Mouse (Mus musculus) MEL (cell line): Measurements from ENCODE around the gene Gm6525. TPM values are rescaled to one million over a fixed set of nuclear protein-coding genes. Genes with fewer than 3 reads are reported as not detected.

ENCODE experiments used
- DNase-seq: peaks from one replicate; pipeline ENCODE4 v3.0.0; 2011; ENCODE audit warnings: low read depth, low spot score
- H3K27ac ChIP-seq: 2 replicates; pipeline ENCODE4 v1.5.1; 2012; ENCODE audit warnings: low read depth, mild to moderate bottlenecking, control low read depth, low read length, moderate library complexity; ENCODE audit not compliant: control insufficient read depth
- H3K27me3 ChIP-seq, 2 experiments: fragments of 150-350 bp in 1 of 2; sonication (generic) in 1 of 2; 2 replicates each; pipeline ENCODE4 v1.6.1; 2012; ENCODE audit warnings: low read length in 2 of 2, mild to moderate bottlenecking in 2 of 2, improper control_type of control experiment in 1 of 2, moderate library complexity in 1 of 2; ENCODE audit not compliant: insufficient read depth in 2 of 2, control insufficient read depth in 1 of 2
- H3K36me3 ChIP-seq, 2 experiments: 2 replicates each; pipeline ENCODE4 v1.6.1; 2012 to 2014; ENCODE audit warnings: low read length in 2 of 2, improper control_type of control experiment in 1 of 2, inconsistent platforms in 1 of 2, mild to moderate bottlenecking in 1 of 2; ENCODE audit not compliant: insufficient read depth in 2 of 2, control insufficient read depth in 1 of 2
- H3K4me1 ChIP-seq, 2 experiments: fragments of 150-350 bp in 1 of 2; sonication (generic) in 1 of 2; 2 replicates each; pipeline ENCODE4 v1.6.1; 2012; ENCODE audit warnings: low read length in 2 of 2, improper control_type of control experiment in 1 of 2, mild to moderate bottlenecking in 1 of 2; ENCODE audit not compliant: insufficient read depth in 2 of 2, control insufficient read depth in 1 of 2
- H3K4me3 ChIP-seq, 2 experiments: fragments of 150-350 bp in 1 of 2; sonication (generic) in 1 of 2; 2 replicates each; pipeline ENCODE4 v1.5.1; 2012; ENCODE audit warnings: low read depth in 2 of 2, low read length in 2 of 2, mild to moderate bottlenecking in 2 of 2, moderate library complexity in 2 of 2, control low read depth in 1 of 2, improper control_type of control experiment in 1 of 2; ENCODE audit not compliant: control insufficient read depth in 1 of 2, insufficient read depth in 1 of 2
- H3K79me2 ChIP-seq: 2 replicates; pipeline ENCODE4 v1.6.1; 2012; ENCODE audit warnings: mild to moderate bottlenecking, low read length, moderate library complexity; ENCODE audit not compliant: control insufficient read depth, poor library complexity, insufficient read depth
- H3K9ac ChIP-seq: 2 replicates; pipeline ENCODE4 v1.6.1; 2012; ENCODE audit warnings: low read depth, mild to moderate bottlenecking, control low read depth, low read length, moderate library complexity; ENCODE audit not compliant: control insufficient read depth, poor library complexity, severe bottlenecking
- H3K9me3 ChIP-seq: fragments of 150-350 bp; sonication (generic); replicated peaks from 2 replicates; pipeline ENCODE4 v1.6.1; 2012; ENCODE audit warnings: mild to moderate bottlenecking, low read length, improper control_type of control experiment, moderate library complexity; ENCODE audit not compliant: insufficient read depth
- EP300 ChIP-seq, 2 experiments: IDR thresholded peaks; 2 replicates each; pipeline ENCODE4 v1.6.1; 2011; ENCODE audit warnings: improper control_type of control experiment in 2 of 2, low read length in 2 of 2, low read depth in 1 of 2, mild to moderate bottlenecking in 1 of 2
- MAX ChIP-seq: IDR thresholded peaks from 2 replicates; pipeline ENCODE4 v1.6.1; 2011; ENCODE audit warnings: low read length, improper control_type of control experiment
- MYB ChIP-seq: IDR thresholded peaks from 2 replicates; pipeline ENCODE4 v1.6.1; 2011; ENCODE audit warnings: mild to moderate bottlenecking, low read depth, low read length, improper control_type of control experiment
- NRF1 ChIP-seq: IDR thresholded peaks from 2 replicates; pipeline ENCODE4 v1.6.1; 2014; ENCODE audit warnings: low read depth, mild to moderate bottlenecking, inconsistent platforms, low read length, improper control_type of control experiment, moderate library complexity; ENCODE audit not compliant: poor library complexity, insufficient read depth, severe bottlenecking
- POLR2A ChIP-seq, 2 experiments: IDR thresholded peaks; 2 replicates each; pipeline ENCODE4 v1.6.1; 2011 to 2012; ENCODE audit warnings: low read length in 2 of 2, mild to moderate bottlenecking in 2 of 2, control low read depth in 1 of 2, improper control_type of control experiment in 1 of 2, low read depth in 1 of 2, moderate library complexity in 1 of 2; ENCODE audit not compliant: control insufficient read depth in 1 of 2, insufficient read depth in 1 of 2, poor library complexity in 1 of 2
- POLR2AphosphoS2 ChIP-seq: IDR thresholded peaks from 2 replicates; pipeline ENCODE4 v1.6.1; 2011; ENCODE audit warnings: low read length, improper control_type of control experiment
- UBTF ChIP-seq: IDR thresholded peaks from 2 replicates; pipeline ENCODE4 v1.6.1; 2012; ENCODE audit warnings: low read depth, mild to moderate bottlenecking, inconsistent platforms, low read length, improper control_type of control experiment, moderate library complexity, borderline replicate concordance; ENCODE audit not compliant: insufficient read depth
- USF1 ChIP-seq: IDR thresholded peaks from 2 replicates; pipeline ENCODE4 v1.6.1; 2014; ENCODE audit warnings: low read depth, mild to moderate bottlenecking, inconsistent platforms, low read length, improper control_type of control experiment, moderate library complexity
- ZC3H11A ChIP-seq: IDR thresholded peaks from 2 replicates; pipeline ENCODE4 v1.6.1; 2012; ENCODE audit warnings: low read depth, mild to moderate bottlenecking, inconsistent platforms, low read length, improper control_type of control experiment
- ZMIZ1 ChIP-seq: IDR thresholded peaks from 2 replicates; pipeline ENCODE4 v1.6.1; 2012; ENCODE audit warnings: low read depth, mild to moderate bottlenecking, inconsistent platforms, low read length, improper control_type of control experiment, moderate library complexity
- polyA plus RNA-seq, 2 experiments: library from polyadenylated mRNA; stranded (reverse) in 1 of 2; unstranded in 1 of 2; fragments of >175 nt in 1 of 2; fragments of >200 nt in 1 of 2; gene quantifications; 2 replicates each; pipeline versions ENCODE4 v1.2.1 to v1.2.4; 2012; ENCODE audit warnings: low replicate concordance in 2 of 2, low read depth in 1 of 2; ENCODE audit not compliant: insufficient read length in 2 of 2, insufficient read depth in 1 of 2, missing spikeins in 1 of 2
- total RNA-seq: library from RNA; depleted of rRNA; stranded (reverse); fragments of 300-350 nt; gene quantifications from 2 replicates; pipeline ENCODE4 v1.2.3, GENCODE M21; 2012

The Gm6525 gene
- total and polyA plus RNA-seq, 3 experiments = 0.35 to 0.85 TPM; not detected in 1

DNA sequence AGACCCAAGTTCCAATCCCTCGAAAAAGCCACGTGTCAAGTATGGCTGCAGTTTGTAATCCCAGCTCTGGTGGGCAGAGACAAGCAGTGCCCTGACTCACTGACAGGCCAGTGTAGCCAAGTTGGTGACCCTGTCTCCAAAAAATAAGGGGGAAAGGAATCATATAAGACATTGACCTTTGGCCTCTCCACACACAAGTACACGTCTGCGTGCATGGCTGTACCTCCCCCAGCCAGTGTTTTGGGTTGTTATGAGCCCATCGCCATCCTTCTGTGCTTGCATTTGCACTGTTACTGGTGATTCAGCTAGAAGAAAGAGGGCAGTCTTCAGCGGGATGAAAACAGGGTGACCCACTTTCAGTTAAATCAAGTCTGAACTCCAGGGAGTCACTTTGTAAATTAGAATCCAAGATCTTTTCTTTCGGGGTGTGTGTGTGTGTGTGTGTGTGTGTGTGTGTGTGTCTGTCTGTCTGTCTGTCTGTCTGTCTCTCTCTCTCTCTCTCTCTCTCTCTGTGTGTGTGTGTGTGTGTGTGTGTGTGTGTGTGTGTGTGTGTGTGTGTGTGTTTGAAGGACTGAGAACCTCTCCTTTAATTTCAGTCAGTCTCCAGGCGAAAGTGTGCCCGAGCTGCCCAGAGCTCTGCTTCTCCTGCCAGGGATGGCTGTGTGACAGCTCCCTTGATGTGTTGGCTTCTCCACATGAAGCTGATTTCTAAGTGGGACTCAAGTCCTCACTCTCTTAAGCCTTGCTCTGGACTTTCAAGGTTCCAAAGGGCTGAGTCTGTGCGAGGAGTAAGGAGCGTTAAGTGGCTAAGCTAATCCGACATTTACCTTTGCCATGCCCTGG is 43.4 kb downstream of the Gm6525 start:
- Histone ChIP-seq H3K79me2 (no peaks in the 10 kb centered on the region), H3K9ac (no peak overlapping the region), H3K4me3 (no peak overlapping the region), H3K36me3 (no peaks in the 10 kb centered on the region), H3K9me3 (no peaks in the 10 kb centered on the region), H3K27me3 (no peaks in the 10 kb centered on the region), H3K27ac (no peak overlapping the region), H3K4me1 (no peaks in the 10 kb centered on the region)
- no peak for DNase-seq
- TF ChIP-seq EP300 (IDR thresholded peaks at IDR 0.05; ENCODE audit: low read depth in 1 of 2, low read length in 2 of 2) = no peak
- TF ChIP-seq NRF1 = no peak
- TF ChIP-seq USF1 = no peak
- TF ChIP-seq MYB = no peak
- TF ChIP-seq POLR2A (IDR thresholded peaks at IDR 0.05; ENCODE audit: control insufficient read depth in 1 of 2, insufficient read depth in 1 of 2, low read depth in 1 of 2, low read length in 2 of 2, poor library complexity in 1 of 2) = no peak
- no peak for TF ChIP-seq UBTF
- no peak for TF ChIP-seq ZMIZ1

DNA sequence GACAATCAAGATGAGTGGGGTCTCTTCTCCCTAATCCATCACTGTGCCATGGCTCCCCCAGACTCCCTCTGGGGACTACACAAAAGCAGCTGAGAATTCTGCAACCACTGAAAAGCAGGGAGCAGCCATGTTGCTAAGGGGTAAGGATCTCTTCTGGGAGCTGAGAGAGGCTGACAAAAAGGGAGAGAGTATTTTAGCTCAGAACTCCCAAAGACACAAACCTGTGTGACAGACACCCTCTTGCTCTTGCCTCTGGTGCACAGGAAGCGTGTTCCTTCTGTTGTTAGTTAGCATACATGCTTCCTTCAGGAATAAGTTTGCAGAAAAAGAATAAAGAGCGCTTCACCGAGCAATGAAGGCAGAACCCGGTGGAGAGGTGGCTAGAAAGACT is 44.1 kb downstream of the Gm6525 start:
- no peak for DNase-seq
- H3K27me3 ChIP-seq = no peaks in the 10 kb centered on the region
- H3K27ac ChIP-seq = no peak overlapping the region
- no peak overlapping the region for H3K9ac ChIP-seq
- H3K4me3 ChIP-seq = no peak overlapping the region
- no peaks in the 10 kb centered on the region for H3K4me1 ChIP-seq
- TF ChIP-seq MAX (no peak), UBTF (no peak), ZMIZ1 (no peak)
- H3K36me3 ChIP-seq = no peaks in the 10 kb centered on the region
- H3K79me2 ChIP-seq = no peaks in the 10 kb centered on the region
- H3K9me3 ChIP-seq = no peaks in the 10 kb centered on the region

DNA sequence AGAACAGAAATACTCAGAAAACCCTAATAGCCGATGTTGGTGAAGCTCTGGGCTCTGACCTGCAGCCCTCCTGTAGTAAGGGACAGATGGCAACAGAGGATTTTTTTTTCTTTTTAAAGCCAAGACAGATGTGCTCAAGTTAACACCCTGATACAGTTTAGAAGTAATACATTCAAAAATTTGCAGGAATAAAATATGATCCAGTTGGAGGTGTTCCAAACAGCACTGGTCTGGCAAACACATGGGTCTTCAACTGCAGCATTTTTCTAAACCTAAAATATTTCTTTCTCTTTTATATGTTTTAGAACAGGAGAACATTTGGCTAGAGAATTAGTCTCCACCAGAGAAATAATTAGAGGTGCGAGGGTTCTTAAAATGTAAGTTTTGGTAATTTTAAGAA is 44.6 kb downstream of the Gm6525 start:
- H3K27ac ChIP-seq = no peak overlapping the region
- H3K27me3 ChIP-seq = no peaks in the 10 kb centered on the region
- H3K9ac ChIP-seq = no peak overlapping the region

More for the DNA sequence above, 44.6 kb downstream of the Gm6525 start:
- no peaks in the 10 kb centered on the region for H3K36me3 ChIP-seq
- H3K9me3 ChIP-seq = no peaks in the 10 kb centered on the region
- H3K4me1 ChIP-seq = no peaks in the 10 kb centered on the region
- DNase-seq = no peak
- no peaks in the 10 kb centered on the region for H3K79me2 ChIP-seq
- H3K4me3 ChIP-seq = no peak overlapping the region
- TF ChIP-seq ZC3H11A (no peak), UBTF (no peak), POLR2AphosphoS2 (no peak)
